Mouse (Mus musculus) MEL (cell line): ENCODE data around the gene Kcnmb1. TPM values are rescaled to one million over a fixed set of nuclear protein-coding genes. Genes with fewer than 3 reads are reported as not detected.

Source experiments
- DNase-seq: peaks from one replicate; pipeline ENCODE4 v3.0.0; 2011; ENCODE audit warnings: low read depth, low spot score
- H3K27ac ChIP-seq: 2 replicates; pipeline ENCODE4 v1.5.1; 2012; ENCODE audit warnings: low read depth, mild to moderate bottlenecking, control low read depth, low read length, moderate library complexity; ENCODE audit not compliant: control insufficient read depth
- H3K27me3 ChIP-seq, 2 experiments: fragments of 150-350 bp in 1 of 2; sonication (generic) in 1 of 2; 2 replicates each; pipeline ENCODE4 v1.6.1; 2012; ENCODE audit warnings: low read length in 2 of 2, mild to moderate bottlenecking in 2 of 2, improper control_type of control experiment in 1 of 2, moderate library complexity in 1 of 2; ENCODE audit not compliant: insufficient read depth in 2 of 2, control insufficient read depth in 1 of 2
- H3K36me3 ChIP-seq, 2 experiments: 2 replicates each; pipeline ENCODE4 v1.6.1; 2012 to 2014; ENCODE audit warnings: low read length in 2 of 2, improper control_type of control experiment in 1 of 2, inconsistent platforms in 1 of 2, mild to moderate bottlenecking in 1 of 2; ENCODE audit not compliant: insufficient read depth in 2 of 2, control insufficient read depth in 1 of 2
- H3K4me1 ChIP-seq, 2 experiments: fragments of 150-350 bp in 1 of 2; sonication (generic) in 1 of 2; 2 replicates each; pipeline ENCODE4 v1.6.1; 2012; ENCODE audit warnings: low read length in 2 of 2, improper control_type of control experiment in 1 of 2, mild to moderate bottlenecking in 1 of 2; ENCODE audit not compliant: insufficient read depth in 2 of 2, control insufficient read depth in 1 of 2
- H3K4me3 ChIP-seq, 2 experiments: fragments of 150-350 bp in 1 of 2; sonication (generic) in 1 of 2; 2 replicates each; pipeline ENCODE4 v1.5.1; 2012; ENCODE audit warnings: low read depth in 2 of 2, low read length in 2 of 2, mild to moderate bottlenecking in 2 of 2, moderate library complexity in 2 of 2, control low read depth in 1 of 2, improper control_type of control experiment in 1 of 2; ENCODE audit not compliant: control insufficient read depth in 1 of 2, insufficient read depth in 1 of 2
- H3K79me2 ChIP-seq: 2 replicates; pipeline ENCODE4 v1.6.1; 2012; ENCODE audit warnings: mild to moderate bottlenecking, low read length, moderate library complexity; ENCODE audit not compliant: control insufficient read depth, poor library complexity, insufficient read depth
- H3K9ac ChIP-seq: 2 replicates; pipeline ENCODE4 v1.6.1; 2012; ENCODE audit warnings: low read depth, mild to moderate bottlenecking, control low read depth, low read length, moderate library complexity; ENCODE audit not compliant: control insufficient read depth, poor library complexity, severe bottlenecking
- H3K9me3 ChIP-seq: fragments of 150-350 bp; sonication (generic); replicated peaks from 2 replicates; pipeline ENCODE4 v1.6.1; 2012; ENCODE audit warnings: mild to moderate bottlenecking, low read length, improper control_type of control experiment, moderate library complexity; ENCODE audit not compliant: insufficient read depth
- BHLHE40 ChIP-seq: IDR thresholded peaks from 2 replicates; pipeline ENCODE4 v1.6.1; 2012; ENCODE audit warnings: low read depth, mild to moderate bottlenecking, inconsistent platforms, low read length, improper control_type of control experiment, borderline replicate concordance
- CHD2 ChIP-seq: IDR thresholded peaks from 2 replicates; pipeline ENCODE4 v1.6.1; 2011; ENCODE audit warnings: low read length, improper control_type of control experiment
- CTCF ChIP-seq, 3 experiments: IDR thresholded peaks in 2 of 3; conservative IDR thresholded peaks in 1 of 3; 2 replicates each; pipeline ENCODE4 v1.5.1; 2011 to 2012; ENCODE audit warnings: low read length in 3 of 3, low read depth in 2 of 3, mild to moderate bottlenecking in 2 of 3, improper control_type of control experiment in 1 of 3, inconsistent platforms in 1 of 3, mixed read lengths in 1 of 3, moderate library complexity in 1 of 3; ENCODE audit not compliant: control insufficient read depth in 1 of 3, insufficient read depth in 1 of 3, poor library complexity in 1 of 3, severe bottlenecking in 1 of 3
- EP300 ChIP-seq, 2 experiments: IDR thresholded peaks; 2 replicates each; pipeline ENCODE4 v1.6.1; 2011; ENCODE audit warnings: improper control_type of control experiment in 2 of 2, low read length in 2 of 2, low read depth in 1 of 2, mild to moderate bottlenecking in 1 of 2
- ETS1 ChIP-seq: IDR thresholded peaks from 2 replicates; pipeline ENCODE4 v1.6.1; 2012; ENCODE audit warnings: low read depth, mild to moderate bottlenecking, inconsistent platforms, low read length, improper control_type of control experiment, moderate library complexity
- GATA1 ChIP-seq: IDR thresholded peaks from 2 replicates; pipeline ENCODE4 v1.6.1; 2011; ENCODE audit warnings: low read depth, low read length, improper control_type of control experiment
- HCFC1 ChIP-seq: IDR thresholded peaks from 2 replicates; pipeline ENCODE4 v1.6.1; 2012; ENCODE audit warnings: low read depth, mild to moderate bottlenecking, inconsistent platforms, low read length, improper control_type of control experiment, moderate library complexity
- KAT2A ChIP-seq: conservative IDR thresholded peaks from 2 replicates; pipeline ENCODE4 v1.6.1; 2012; ENCODE audit warnings: low read depth, low read length, improper control_type of control experiment, inconsistent platforms
- MAX ChIP-seq: IDR thresholded peaks from 2 replicates; pipeline ENCODE4 v1.6.1; 2011; ENCODE audit warnings: low read length, improper control_type of control experiment
- MXI1 ChIP-seq: IDR thresholded peaks from 2 replicates; pipeline ENCODE4 v1.6.1; 2011; ENCODE audit warnings: mild to moderate bottlenecking, low read depth, low read length, improper control_type of control experiment
- MYC ChIP-seq: IDR thresholded peaks from 2 replicates; pipeline ENCODE4 v1.6.1; 2011; ENCODE audit warnings: low read depth, mild to moderate bottlenecking, low read length, improper control_type of control experiment, moderate library complexity
- RAD21 ChIP-seq: IDR thresholded peaks from 2 replicates; pipeline ENCODE4 v1.6.1; 2011; ENCODE audit warnings: mild to moderate bottlenecking, low read depth, low read length, improper control_type of control experiment
- SIN3A ChIP-seq: IDR thresholded peaks from 2 replicates; pipeline ENCODE4 v1.6.1; 2012; ENCODE audit warnings: low read length, improper control_type of control experiment, inconsistent platforms
- SMC3 ChIP-seq: IDR thresholded peaks from 2 replicates; pipeline ENCODE4 v1.6.1; 2011; ENCODE audit warnings: low read depth, low read length, improper control_type of control experiment
- TBP ChIP-seq: IDR thresholded peaks from 2 replicates; pipeline ENCODE4 v1.8.0; 2011; ENCODE audit warnings: low read depth, low read length, improper control_type of control experiment
- TCF12 ChIP-seq: IDR thresholded peaks from 2 replicates; pipeline ENCODE4 v1.6.1; 2014; ENCODE audit warnings: low read depth, mild to moderate bottlenecking, inconsistent platforms, low read length, improper control_type of control experiment, moderate library complexity
- ZKSCAN1 ChIP-seq: IDR thresholded peaks from 2 replicates; pipeline ENCODE4 v1.6.1; 2012; ENCODE audit warnings: low read depth, mild to moderate bottlenecking, inconsistent platforms, low read length, improper control_type of control experiment, moderate library complexity
- polyA plus RNA-seq, 2 experiments: library from polyadenylated mRNA; stranded (reverse) in 1 of 2; unstranded in 1 of 2; fragments of >175 nt in 1 of 2; fragments of >200 nt in 1 of 2; gene quantifications; 2 replicates each; pipeline versions ENCODE4 v1.2.1 to v1.2.4; 2012; ENCODE audit warnings: low replicate concordance in 2 of 2, low read depth in 1 of 2; ENCODE audit not compliant: insufficient read length in 2 of 2, insufficient read depth in 1 of 2, missing spikeins in 1 of 2
- total RNA-seq: library from RNA; depleted of rRNA; stranded (reverse); fragments of 300-350 nt; gene quantifications from 2 replicates; pipeline ENCODE4 v1.2.3, GENCODE M21; 2012

Kcnmb1 gene
- total and polyA plus RNA-seq, 3 experiments = 0.15 to 0.85 TPM; not detected in 1

DNA sequence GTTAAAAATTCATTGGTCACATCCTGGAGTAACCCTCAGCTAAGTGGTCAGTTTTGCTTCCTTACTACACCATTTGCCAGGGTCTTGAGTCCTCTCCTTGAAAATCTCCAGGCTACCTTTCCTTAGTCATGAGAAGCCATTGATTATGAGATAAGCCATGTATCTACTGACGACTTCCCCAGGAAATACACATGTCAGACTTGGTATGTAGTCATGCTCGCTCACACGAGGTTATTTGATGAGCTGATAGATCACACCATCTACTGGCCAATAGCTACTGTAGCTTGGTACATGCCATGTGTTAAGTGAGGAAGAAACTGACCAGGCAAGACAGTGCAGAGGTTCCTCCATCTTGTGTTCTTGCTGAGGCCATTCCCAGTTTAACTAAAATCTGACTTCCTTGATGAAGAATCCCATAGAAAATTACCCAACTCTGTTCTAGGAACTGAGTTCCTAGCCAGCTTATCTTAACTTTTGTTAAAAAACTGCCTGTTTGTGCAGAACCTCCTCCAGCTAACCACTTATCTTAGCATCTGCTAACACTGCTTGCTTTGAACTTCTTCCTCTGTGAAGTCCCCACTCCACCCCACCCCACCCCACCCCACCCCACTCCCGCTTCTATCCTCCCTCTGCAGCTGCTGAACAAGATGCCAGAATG, 23.2 kb upstream of the Kcnmb1 start (continued):
- TF ChIP-seq ZKSCAN1 (no peak; the same call in 1 of the 2 replicates), TCF12 (peak; percentile 54), CHD2 (no peak), SIN3A (peak; percentile 80; the same call in 1 of the 2 replicates), KAT2A (no peak), RAD21 (no peak), SMC3 (no peak), MYC (0 out of 2 replicates have a peak, but pooled peaks have one; percentile 77), BHLHE40 (peak; percentile 4; the same call in 1 of the 2 replicates), CTCF (IDR thresholded peaks at IDR 0.05 in 2 of 3, conservative IDR thresholded peaks at IDR 0.05 in 1 of 3; ENCODE audit: control insufficient read depth in 1 of 3, insufficient read depth in 1 of 3, low read depth in 2 of 3, low read length in 3 of 3, poor library complexity in 1 of 3, severe bottlenecking in 1 of 3) (peak in 1 of 3 experiments; percentile 4; a peak in 1 of 6 replicates), TBP (peak; percentile 46; the same call in 1 of the 2 replicates), MAX (peak; percentile 88), GATA1 (peak; percentile 87), ETS1 (peak; percentile 88), EP300 (IDR thresholded peaks at IDR 0.05; ENCODE audit: low read depth in 1 of 2, low read length in 2 of 2) (peak; percentile 65 to 86; a peak in 3 of 4 replicates), HCFC1 (no peak)

DNA sequence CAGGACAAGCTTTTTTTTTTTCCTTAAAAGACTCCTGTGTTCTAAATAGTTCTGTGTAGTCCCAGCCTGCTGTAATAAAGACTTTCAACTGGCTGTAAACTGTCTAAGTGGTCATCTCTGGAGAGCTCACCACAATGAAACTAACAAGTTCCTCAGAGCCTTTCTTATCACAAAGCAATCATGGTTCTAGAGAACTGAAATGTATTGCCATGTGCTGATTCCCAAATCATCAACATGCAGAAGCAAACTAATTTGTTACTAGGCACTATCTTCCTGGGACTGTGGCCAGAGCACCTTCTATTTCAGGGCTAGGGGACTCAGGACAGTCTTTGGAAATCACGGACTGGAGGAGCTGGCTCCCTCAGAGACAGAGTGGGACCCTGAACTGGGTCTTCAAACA, 19.2 kb upstream of the Kcnmb1 start:
- Histone ChIP-seq H3K27ac (no peak overlapping the region), H3K36me3 (peaks cover 0 to 51% of the 10 kb centered on the region in 2 experiments; a peak in 2 of 4 replicates)

More for the DNA sequence above, 19.2 kb upstream of the Kcnmb1 start:
- no peak overlapping the region for H3K9ac ChIP-seq
- H3K4me1 ChIP-seq = peaks cover 23 to 58% of the 10 kb centered on the region in 2 experiments
- H3K9me3 ChIP-seq = no peaks in the 10 kb centered on the region
- 0 out of 2 replicates have a peak, but pooled peaks have one; percentile 28 for TF ChIP-seq MAX
- TF ChIP-seq GATA1 = peak; percentile 49
- peak; percentile 50 to 55; a peak in 3 of 4 replicates for TF ChIP-seq EP300 (IDR thresholded peaks at IDR 0.05; ENCODE audit: low read depth in 1 of 2, low read length in 2 of 2)
- TF ChIP-seq SIN3A = 0 out of 2 replicates have a peak, but pooled peaks have one; percentile 28
- TF ChIP-seq HCFC1 = no peak
- 0 out of 2 replicates have a peak, but pooled peaks have one; percentile 20 for TF ChIP-seq ETS1
- no peak for TF ChIP-seq MXI1
- H3K27me3 ChIP-seq = no peaks in the 10 kb centered on the region
- no peak overlapping the region for H3K4me3 ChIP-seq
- H3K79me2 ChIP-seq = no peaks in the 10 kb centered on the region
- no peak for DNase-seq
